Mouse (Mus musculus) bone marrow, adult 2 months (tissue): ENCODE results near the gene Zfp865. TPM values are rescaled to one million over a fixed set of nuclear protein-coding genes. Genes with fewer than 3 reads are reported as not detected.
"Not testable (repeated sequence)": the region's sequence is repeated elsewhere in the genome, so short reads cannot be mapped to it uniquely, and the experiment has no call there.

Experiments used
- H3K27ac ChIP-seq: fragments of 200-500 bp; 2 replicates; pipeline ENCODE4 v1.5.1; 2012; ENCODE audit warnings: low read depth, mild to moderate bottlenecking, control low read depth, inconsistent platforms, low read length; ENCODE audit not compliant: control insufficient read depth, poor library complexity, insufficient read depth
- H3K4me1 ChIP-seq: fragments of 200-500 bp; 2 replicates; pipeline ENCODE4 v1.6.1; 2011; ENCODE audit warnings: low read length; ENCODE audit not compliant: control insufficient read depth, insufficient read depth
- H3K4me3 ChIP-seq: fragments of 200-500 bp; replicated peaks from 2 replicates; pipeline ENCODE3; 2011; ENCODE audit warnings: mild to moderate bottlenecking, low read depth, low read length, control low read depth; ENCODE audit not compliant: control insufficient read depth
- CTCF ChIP-seq: fragments of 200-500 bp; IDR thresholded peaks from 2 replicates; pipeline ENCODE4 v1.5.1; 2011; ENCODE audit warnings: low read length, control low read depth; ENCODE audit not compliant: control insufficient read depth, insufficient read depth
- POLR2A ChIP-seq: fragments of 200-500 bp; IDR thresholded peaks from 2 replicates; pipeline ENCODE4 v1.6.1; 2011; ENCODE audit warnings: low read depth, mild to moderate bottlenecking, control low read depth, low read length, borderline replicate concordance; ENCODE audit not compliant: control insufficient read depth
- WGBS: fragments of 180-500 bp; shearing (Covaris S2); methylation state at CpG from one replicate; pipeline ENCODE4 v1.1.7; 2018; 5-methylcytosine and 5-hydroxymethylcytosine counted together
- polyA plus RNA-seq: library from polyadenylated mRNA; stranded (reverse); fragments of >200 nt; gene quantifications from 2 replicates; pipeline ENCODE4 v1.2.4, GENCODE M21; 2011; ENCODE audit warnings: low replicate concordance; ENCODE audit not compliant: missing spikeins, insufficient read depth, insufficient read length

Zfp865 gene
- polyA plus RNA-seq, 1 experiment = 30.4 TPM

DNA sequence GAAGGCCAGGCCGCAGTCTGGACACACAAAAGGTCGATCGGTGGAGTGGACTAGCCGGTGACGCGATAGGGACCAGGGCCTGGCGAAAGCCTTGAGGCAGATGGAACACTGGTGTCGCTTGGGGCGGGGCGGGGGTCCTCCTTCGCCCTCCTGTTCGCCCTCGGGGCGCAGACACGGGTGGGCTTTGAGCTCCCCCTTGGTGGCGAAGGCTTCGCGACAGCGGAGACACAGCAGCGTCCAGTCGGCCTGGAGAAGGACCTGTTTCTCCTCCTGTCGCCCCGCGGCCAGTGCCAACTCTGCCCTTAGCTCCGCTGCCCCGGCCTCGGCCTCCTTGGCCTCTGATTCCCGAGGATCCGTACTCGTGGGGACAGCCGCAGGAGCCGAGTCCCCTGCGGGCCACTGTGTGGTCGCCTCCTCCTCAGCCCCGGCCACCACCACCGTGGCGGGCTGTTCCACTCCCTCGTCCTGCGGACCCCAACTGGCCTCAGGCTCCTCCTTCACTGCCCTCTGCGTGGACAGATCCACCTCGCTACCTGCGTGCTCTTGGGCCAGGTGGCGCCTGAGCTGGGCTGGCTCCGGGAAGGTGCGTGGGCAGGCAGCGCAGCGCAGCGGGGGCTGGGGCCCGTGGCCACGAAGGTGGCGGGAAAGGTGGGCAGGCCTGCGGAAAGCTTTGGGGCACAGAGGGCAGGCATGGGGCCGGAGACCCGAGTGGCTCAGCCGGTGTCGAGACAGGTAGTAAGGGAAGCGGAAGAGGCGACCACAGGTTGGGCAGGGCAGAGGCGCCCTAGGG is 26.0 kb upstream of the Zfp865 start:
- Histone ChIP-seq H3K4me3 (no peak overlapping the region), H3K4me1 (no peaks in the 10 kb centered on the region; the same call in 1 of the 2 replicates), H3K27ac (no peak overlapping the region; the same call in 1 of the 2 replicates)
- TF ChIP-seq CTCF (no peak), POLR2A (no peak)
- 88% methylated on average over 59 of the region's 59 CpGs for WGBS

DNA sequence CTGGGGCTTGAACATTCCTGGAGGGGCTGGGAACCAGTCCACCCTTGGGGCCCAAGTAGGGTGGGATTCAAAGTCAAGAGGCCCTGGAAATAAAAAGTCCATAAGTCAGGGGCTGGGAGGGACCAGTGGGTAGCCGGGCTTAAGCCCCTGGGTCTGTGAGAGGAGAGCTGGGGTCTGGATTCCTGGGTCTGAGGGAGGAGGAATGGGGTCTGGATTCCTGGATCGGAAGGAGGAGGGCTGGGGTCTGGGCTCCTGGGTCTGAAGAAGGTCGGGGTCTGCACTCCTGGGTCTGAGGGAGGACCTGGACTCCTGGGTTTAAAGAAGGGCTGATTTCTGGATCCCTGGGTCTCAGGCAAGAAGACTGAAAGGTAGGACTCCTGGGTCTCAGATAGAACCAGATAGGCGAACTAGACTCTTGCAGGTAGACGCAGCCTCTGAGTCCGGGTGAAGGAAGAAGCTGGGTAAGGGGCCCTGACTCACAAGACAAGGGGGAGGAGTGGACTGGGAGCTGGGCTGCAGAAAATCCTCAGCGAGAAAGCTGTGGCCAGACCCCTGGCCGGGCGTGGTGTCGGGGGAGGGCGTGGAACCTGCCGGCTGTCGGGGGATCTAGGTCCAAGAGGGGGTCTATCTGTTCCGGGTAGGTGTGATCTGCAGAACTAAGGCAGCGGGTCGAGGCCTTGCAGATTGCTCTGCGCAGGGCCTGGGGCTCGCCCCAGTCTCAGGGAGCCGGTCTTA is 24.7 kb upstream of the Zfp865 start:
- H3K4me1 ChIP-seq = no peaks in the 10 kb centered on the region; the same call in 1 of the 2 replicates
- no peak for TF ChIP-seq POLR2A
- no peak for TF ChIP-seq CTCF
- 8% methylated on average over 19 of the region's 19 CpGs for WGBS
- H3K27ac ChIP-seq = no peak overlapping the region; the same call in 1 of the 2 replicates
- peak overlapping the region; percentile 57 for H3K4me3 ChIP-seq

DNA sequence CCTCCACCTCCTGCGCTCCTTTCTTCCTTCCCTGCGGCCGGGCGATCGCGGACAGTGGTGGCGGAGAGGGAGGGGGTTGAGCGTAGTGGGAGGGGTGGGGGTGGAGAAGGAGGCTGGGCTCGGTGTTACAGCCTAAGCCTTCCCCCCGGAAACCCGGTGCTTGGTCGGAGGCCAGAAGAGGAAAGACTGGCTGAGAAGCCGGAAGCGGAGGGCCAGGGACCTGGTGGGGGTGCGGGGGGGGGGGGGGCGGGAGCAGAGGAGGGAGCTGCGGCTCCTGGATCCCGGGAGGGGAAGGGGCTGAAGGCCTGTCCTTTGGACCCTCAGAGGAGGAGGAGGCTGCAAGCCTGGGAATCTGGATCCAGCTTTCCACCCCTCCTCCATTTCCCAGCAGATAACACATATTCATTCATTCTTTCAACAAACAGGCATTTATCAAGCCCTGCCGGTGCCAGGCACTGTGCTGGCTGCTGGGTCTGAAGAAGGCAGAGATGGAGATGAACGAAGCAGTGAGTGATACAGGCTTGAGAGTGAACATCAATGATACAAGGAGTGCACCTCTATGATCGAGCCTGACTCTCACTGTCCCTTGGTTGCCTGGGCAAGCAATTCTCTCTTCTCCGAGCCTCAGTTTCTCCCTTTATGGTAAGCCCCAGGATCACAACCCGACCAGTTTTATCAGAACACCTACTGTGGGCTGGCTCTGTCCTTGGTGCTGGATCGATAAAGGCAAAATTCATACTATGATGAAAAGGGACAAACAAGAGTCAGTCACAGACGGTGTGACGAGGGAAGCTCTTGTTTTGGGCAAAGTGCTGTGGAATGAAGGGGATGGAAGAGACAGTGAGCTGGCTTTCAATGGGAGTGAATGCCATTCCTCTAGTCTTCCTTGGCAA is 23.9 kb upstream of the Zfp865 start, which contains the start of gene Zfp579:
Gene Zfp579, minus strand, starts transcription at position 156 of the 893 bp plus-strand sequence.
- 7% methylated on average over 23 of the region's 26 CpGs for WGBS
- H3K27ac ChIP-seq = no peak within 1 kb of the TSS; the same call in 1 of the 2 replicates
- H3K4me1 ChIP-seq = no peaks in the 10 kb centered on the region; the same call in none of the 2 replicates
- no peak; the same call in 1 of the 2 replicates for TF ChIP-seq POLR2A
- TF ChIP-seq CTCF = no peak
- H3K4me3 ChIP-seq = peak within 1 kb of the TSS; percentile 57

- Histone ChIP-seq H3K4me3 (no peak overlapping the region), H3K4me1 (no peaks in the 10 kb centered on the region; the same call in none of the 2 replicates), H3K27ac (no peak overlapping the region)
- WGBS = 78% methylated on average over 8 of the region's 8 CpGs
- TF ChIP-seq POLR2A = no peak
- TF ChIP-seq CTCF = no peak
These were observed 23.2 kb upstream of the Zfp865 start for GRCm38 (mm10) chr7:4996934-4997333.

DNA sequence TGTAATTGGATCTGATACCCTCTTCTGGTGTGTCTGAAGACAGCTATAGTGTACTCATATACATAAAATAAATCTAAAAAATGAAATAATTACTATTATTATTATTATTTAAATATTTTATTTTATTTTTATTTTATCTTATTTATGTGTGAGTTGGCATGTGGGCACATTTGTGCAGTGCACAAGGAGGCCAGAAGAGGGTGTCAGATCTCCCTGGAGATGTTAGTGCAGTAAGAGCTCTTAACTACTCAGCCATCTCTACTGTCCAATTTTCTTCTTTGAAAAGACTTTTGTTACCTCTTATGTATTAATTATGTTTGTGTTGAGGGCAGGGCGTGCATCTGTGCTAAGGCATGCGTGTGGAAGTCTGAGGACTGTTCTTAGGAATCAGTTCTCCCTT is 20.3 kb upstream of the Zfp865 start:
- no peak for TF ChIP-seq POLR2A
- peak; percentile 41 for TF ChIP-seq CTCF
- WGBS = 64% methylated on average over 2 of the region's 2 CpGs
- H3K4me1 ChIP-seq = no peaks in the 10 kb centered on the region; the same call in none of the 2 replicates
- no peak overlapping the region for H3K27ac ChIP-seq
- no peak overlapping the region for H3K4me3 ChIP-seq

- not testable (repeated sequence) for H3K4me3 ChIP-seq, H3K4me1 ChIP-seq, H3K27ac ChIP-seq
- 80% methylated on average over 8 of the region's 8 CpGs for WGBS
These were observed 17.3 kb upstream of the Zfp865 start for GRCm38 (mm10) chr7:5002876-5003275.

GRCm38 (mm10) chr7:5008229-5008628 is 11.9 kb upstream of the Zfp865 start:
- TF ChIP-seq POLR2A = no peak
- H3K27ac ChIP-seq = no peak overlapping the region
- no peaks in the 10 kb centered on the region for H3K4me1 ChIP-seq
- H3K4me3 ChIP-seq = no peak overlapping the region
- 93% methylated on average over 26 of the region's 26 CpGs for WGBS

DNA sequence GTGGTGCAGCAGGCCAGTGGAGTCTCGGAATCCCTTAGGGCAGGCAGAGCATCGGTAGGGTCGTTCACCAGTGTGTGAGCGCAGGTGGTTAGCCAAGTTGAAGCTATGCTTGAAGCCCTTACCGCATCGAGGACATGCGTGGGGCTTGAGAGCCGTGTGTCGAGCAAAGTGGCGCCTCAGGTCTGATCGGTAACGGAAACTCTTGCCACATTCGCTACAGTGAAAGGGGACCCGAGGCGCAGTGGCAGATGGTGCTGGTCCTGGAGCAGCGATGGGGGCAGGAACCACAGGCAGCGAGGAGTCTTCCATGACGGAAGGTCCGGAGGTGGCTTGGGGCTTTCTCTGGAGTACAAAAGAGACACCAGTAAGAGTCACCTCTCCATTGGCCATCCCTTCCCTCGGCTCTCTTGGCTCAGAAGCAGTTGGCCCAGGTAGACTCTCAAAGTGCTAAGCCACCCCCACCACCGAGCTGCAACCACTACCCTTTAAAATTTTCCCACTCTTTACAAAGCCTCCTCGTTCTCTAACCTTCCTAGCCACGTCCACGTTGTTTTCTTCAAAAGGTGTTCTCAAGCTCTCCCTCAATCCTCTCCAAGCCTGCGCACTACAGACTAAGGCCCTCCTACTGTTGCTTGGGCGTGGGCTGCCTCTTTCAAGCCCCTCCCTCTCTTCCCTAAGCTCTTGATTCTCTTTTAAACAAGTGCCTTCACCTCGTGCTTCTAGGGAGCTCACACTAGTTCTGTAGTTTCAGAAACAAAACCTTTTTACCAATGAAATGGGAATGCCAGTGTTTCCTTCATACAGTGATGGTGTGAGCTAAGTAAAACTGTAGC is 7.3 kb upstream of the Zfp865 start:
- no peak for TF ChIP-seq POLR2A
- no peak for TF ChIP-seq CTCF
- peak overlapping the region; percentile 47; the same call in 1 of the 2 replicates for H3K27ac ChIP-seq
- 77% methylated on average over 27 of the region's 27 CpGs for WGBS
- no peaks in the 10 kb centered on the region; the same call in 1 of the 2 replicates for H3K4me1 ChIP-seq
- H3K4me3 ChIP-seq = peak overlapping the region; percentile 3
